Mouse (Mus musculus) myocyte (in vitro differentiated cells): ENCODE data around the gene Sdhd.

ENCODE experiments used
- CEBPB ChIP-seq: IDR thresholded peaks from 2 replicates; pipeline ENCODE4 v1.6.1; 2011; ENCODE audit warnings: mild to moderate bottlenecking, moderate library complexity; ENCODE audit not compliant: poor library complexity, insufficient read depth, severe bottlenecking
- E2F4 ChIP-seq: IDR thresholded peaks from one replicate; pipeline ENCODE4 v1.6.1; 2011; ENCODE audit warnings: mild to moderate bottlenecking, control low read depth, moderate library complexity; ENCODE audit not compliant: insufficient read depth
- MAX ChIP-seq: IDR thresholded peaks from one replicate; pipeline ENCODE4 v1.6.1; 2011; ENCODE audit warnings: low read depth, mild to moderate bottlenecking, control low read depth
- MYOG ChIP-seq, 3 experiments: IDR thresholded peaks; one replicate each; pipeline ENCODE4 v1.6.1; 2011; ENCODE audit warnings: control low read depth in 2 of 3, low read depth in 2 of 3, mild to moderate bottlenecking in 2 of 3; ENCODE audit not compliant: insufficient read length in 2 of 3, control insufficient read depth in 1 of 3, insufficient read depth in 1 of 3
- POLR2A ChIP-seq: IDR thresholded peaks from one replicate; pipeline ENCODE4 v1.6.1; 2011; ENCODE audit warnings: low read depth, mild to moderate bottlenecking, control low read depth, moderate library complexity; ENCODE audit not compliant: insufficient read length
- POLR2AphosphoS2 ChIP-seq: IDR thresholded peaks from one replicate; pipeline ENCODE4 v1.6.1; 2011; ENCODE audit warnings: low read depth, control low read depth; ENCODE audit not compliant: insufficient read length
- USF1 ChIP-seq: IDR thresholded peaks from one replicate; pipeline ENCODE4 v1.6.1; 2011; ENCODE audit warnings: low read depth, mild to moderate bottlenecking, control low read depth, moderate library complexity

- no peak for TF ChIP-seq POLR2A
- TF ChIP-seq MYOG (IDR thresholded peaks at IDR 0.05; ENCODE audit: control insufficient read depth in 1 of 3, insufficient read depth in 1 of 3, insufficient read length in 2 of 3, low read depth in 2 of 3), result no peak
- TF ChIP-seq MAX, result no peak
- TF ChIP-seq POLR2AphosphoS2, result no peak
- no peak for TF ChIP-seq CEBPB
- no peak for TF ChIP-seq USF1
- TF ChIP-seq E2F4, result no peak
These were observed 10.7 kb downstream of the Sdhd start for GRCm38 (mm10) chr9:50592955-50593354.
